8 mouse cellular contexts compared by ENCODE assay signal in the genomic region with DNA sequence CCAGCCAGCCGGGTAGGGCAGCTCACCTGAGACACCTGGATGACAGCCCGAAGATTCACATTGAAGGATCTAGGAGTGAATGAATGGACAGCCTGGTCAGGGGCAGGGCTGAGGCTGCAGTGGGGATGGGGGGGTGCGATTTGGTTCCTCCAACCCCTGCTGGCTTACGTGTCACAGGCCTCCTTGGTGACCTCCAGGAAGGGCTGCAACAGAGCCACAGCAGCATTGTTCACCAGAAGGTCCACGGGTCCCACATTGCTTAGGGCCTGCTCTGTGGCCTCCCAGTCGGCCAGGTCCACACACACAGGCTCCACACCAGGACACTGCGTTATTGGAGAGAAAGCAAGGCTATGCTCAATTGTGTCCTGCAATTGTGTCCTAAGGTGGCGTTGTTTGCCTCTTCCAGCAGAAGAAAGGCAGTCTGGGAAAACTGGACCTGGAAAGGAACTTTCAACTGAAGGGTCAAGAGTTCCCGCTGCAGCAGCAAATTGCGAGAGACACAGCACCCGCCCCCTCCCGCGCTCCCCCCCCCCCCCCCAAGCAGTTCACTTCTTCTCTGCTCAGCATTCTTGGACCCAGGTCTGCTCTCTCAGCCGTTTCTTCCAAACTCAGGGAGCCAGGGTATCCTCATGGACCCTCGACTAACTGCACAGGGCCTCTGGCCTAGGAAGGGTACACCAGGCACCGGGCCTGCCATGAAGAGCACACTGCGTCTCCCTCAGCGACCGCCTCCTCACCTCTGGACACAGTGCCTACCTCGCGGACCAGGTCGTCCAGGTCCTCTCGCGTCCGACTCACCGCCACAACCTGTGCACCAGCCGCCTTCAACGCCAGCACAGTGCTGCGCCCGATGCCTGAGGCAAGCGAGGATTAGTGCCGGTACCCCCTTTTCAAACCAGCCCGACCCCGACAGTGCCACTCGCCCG. TPM values are rescaled to one million over a fixed set of nuclear protein-coding genes. Genes with fewer than 3 reads are reported as not detected.
DNase-seq lines count a peak whose midpoint lies in the region; ATAC-seq lines count a peak whose summit lies in the region.

No protein-coding gene starts in this region.

- ATAC-seq in neural tube, embryonic 11.5 days (ENCODE audit: insufficient read depth, low FRiP score, low TSS enrichment) = peak; percentile 45
- peak; percentile 49 for ATAC-seq in forebrain, embryonic 12.5 days (ENCODE audit: low FRiP score)
- ATAC-seq in neural tube, embryonic 15.5 days (ENCODE audit: low FRiP score) = peak; percentile 3; the same call in 1 of the 2 replicates

- H3K4me3 ChIP-seq in neural tube, embryonic 11.5 days (ENCODE audit: low read depth, low read length) = peak overlapping the region; percentile 53
- H3K4me3 ChIP-seq in forebrain, embryonic 12.5 days (replicated peaks) = peak overlapping the region; percentile 47
- H3K4me3 ChIP-seq in neural tube, embryonic 15.5 days (replicated peaks) = peak overlapping the region; percentile 53

- peak overlapping the region; percentile 73 for H3K4me2 ChIP-seq in neural tube, embryonic 11.5 days (ENCODE audit: low read depth)
- H3K4me2 ChIP-seq in forebrain, embryonic 12.5 days = peak overlapping the region; percentile 78
- H3K4me2 ChIP-seq in neural tube, embryonic 15.5 days = peak overlapping the region; percentile 93

- H3K27ac ChIP-seq in neural tube, embryonic 11.5 days (ENCODE audit: low read depth, low read length) = no peak overlapping the region
- H3K27ac ChIP-seq in forebrain, embryonic 12.5 days = 0 out of 2 replicates have a peak overlapping the region, but pooled peaks have one; percentile 6
- H3K27ac ChIP-seq in neural tube, embryonic 15.5 days (replicated peaks) = no peak overlapping the region

- DNase-seq in neural tube, embryonic 11.5 days (ENCODE audit: low spot score) = no peak
- no peak for DNase-seq in neural tube, embryonic 10.5 days (ENCODE audit: extremely low spot score, low spot score)
- peak; percentile 53 to 82 for DNase-seq in kidney, postnatal 25 days
- no peak for DNase-seq in ovary, postnatal 10 days (ENCODE audit: low spot score)
- DNase-seq in cerebellum, adult 8-10 months = no peak
- DNase-seq in urinary bladder, adult 18-20 months (ENCODE audit: low spot score in 2 of 2) = no peak

- H3K9ac ChIP-seq in neural tube, embryonic 11.5 days (ENCODE audit: low read length) = peak overlapping the region; percentile 57
- H3K9ac ChIP-seq in forebrain, embryonic 12.5 days = peak overlapping the region; percentile 53
- peak overlapping the region; percentile 57 for H3K9ac ChIP-seq in neural tube, embryonic 15.5 days (replicated peaks)

- H3K4me1 ChIP-seq in neural tube, embryonic 11.5 days (ENCODE audit: control insufficient read depth, insufficient read depth, low read length) = peaks cover 9% of the 10 kb centered on the region
- H3K4me1 ChIP-seq in forebrain, embryonic 12.5 days = peaks cover 27% of the 10 kb centered on the region
- peaks cover 31% of the 10 kb centered on the region for H3K4me1 ChIP-seq in neural tube, embryonic 15.5 days

- no peaks in the 10 kb centered on the region for H3K9me3 ChIP-seq in neural tube, embryonic 11.5 days (ENCODE audit: control insufficient read depth, low read length)
- no peaks in the 10 kb centered on the region for H3K9me3 ChIP-seq in forebrain, embryonic 12.5 days
- no peaks in the 10 kb centered on the region for H3K9me3 ChIP-seq in neural tube, embryonic 15.5 days (replicated peaks)

- WGBS in neural tube, embryonic 11.5 days = 19% methylated on average over 32 of the region's 36 CpGs
- WGBS in forebrain, embryonic 12.5 days = 19% methylated on average over 33 of the region's 36 CpGs
- 20% methylated on average over 34 of the region's 36 CpGs for WGBS in neural tube, embryonic 15.5 days

- H3K27me3 ChIP-seq in neural tube, embryonic 11.5 days (ENCODE audit: control insufficient read depth, insufficient read depth, low read length) = 0 out of 2 replicates have a peak, but pooled peaks cover 9% of the 10 kb centered on the region
- peaks cover 49% of the 10 kb centered on the region for H3K27me3 ChIP-seq in forebrain, embryonic 12.5 days
- H3K27me3 ChIP-seq in neural tube, embryonic 15.5 days (replicated peaks) = peaks cover 7% of the 10 kb centered on the region; the same call in 1 of the 2 replicates

- no peaks in the 10 kb centered on the region for H3K36me3 ChIP-seq in neural tube, embryonic 11.5 days (ENCODE audit: control insufficient read depth, insufficient read depth, low read length)
- no peaks in the 10 kb centered on the region for H3K36me3 ChIP-seq in forebrain, embryonic 12.5 days (replicated peaks)
- peaks cover 13% of the 10 kb centered on the region; the same call in 1 of the 2 replicates for H3K36me3 ChIP-seq in neural tube, embryonic 15.5 days

RNA-seq across cellular contexts. Expression of a gene that starts 0.6 kb away (rescaled TPM):
- polyA plus RNA-seq in neural tube, embryonic 11.5 days (2014; fragmentation: Nextera tagmentation; extraction: Ambion mirVana) = 14.9 and 16.5 TPM in 2 replicates
- polyA plus RNA-seq in forebrain, embryonic 12.5 days (2016; fragmentation: Nextera tagmentation; extraction: Ambion mirVana) = 9.1 and 9.2 TPM in 2 replicates
- polyA plus RNA-seq in neural tube, embryonic 15.5 days (2015; fragmentation: Nextera tagmentation; extraction: Ambion mirVana) = 9.4 and 18.9 TPM in 2 replicates

RNA-seq across cellular contexts. Expression of a gene that starts 5.2 kb away (rescaled TPM):
- polyA plus RNA-seq in neural tube, embryonic 11.5 days (2014; fragmentation: Nextera tagmentation; extraction: Ambion mirVana) = 12.1 and 13.9 TPM in 2 replicates
- 48.3 and 48.5 TPM in 2 replicates for polyA plus RNA-seq in forebrain, embryonic 12.5 days (2016; fragmentation: Nextera tagmentation; extraction: Ambion mirVana)
- polyA plus RNA-seq in neural tube, embryonic 15.5 days (2015; fragmentation: Nextera tagmentation; extraction: Ambion mirVana) = 459 and 611 TPM in 2 replicates

RNA-seq across cellular contexts. Expression of a gene that starts 5.4 kb away (rescaled TPM):
- polyA plus RNA-seq in neural tube, embryonic 11.5 days (2014; fragmentation: Nextera tagmentation; extraction: Ambion mirVana) = 1.8 and 2.0 TPM in 2 replicates
- polyA plus RNA-seq in forebrain, embryonic 12.5 days (2016; fragmentation: Nextera tagmentation; extraction: Ambion mirVana) = 0.67 and 0.95 TPM in 2 replicates
- polyA plus RNA-seq in neural tube, embryonic 15.5 days (2015; fragmentation: Nextera tagmentation; extraction: Ambion mirVana) = 0.87 and 10.7 TPM in 2 replicates

RNA-seq across cellular contexts. Expression of a gene that starts 12.8 kb away (rescaled TPM):
- 39.7 and 44.7 TPM in 2 replicates for polyA plus RNA-seq in neural tube, embryonic 11.5 days (2014; fragmentation: Nextera tagmentation; extraction: Ambion mirVana)
- 73.8 and 74.7 TPM in 2 replicates for polyA plus RNA-seq in forebrain, embryonic 12.5 days (2016; fragmentation: Nextera tagmentation; extraction: Ambion mirVana)
- 76.8 and 81.3 TPM in 2 replicates for polyA plus RNA-seq in neural tube, embryonic 15.5 days (2015; fragmentation: Nextera tagmentation; extraction: Ambion mirVana)

RNA-seq across cellular contexts. Expression of a gene that starts 13.0 kb away (rescaled TPM):
- 112 and 115 TPM in 2 replicates for polyA plus RNA-seq in neural tube, embryonic 11.5 days (2014; fragmentation: Nextera tagmentation; extraction: Ambion mirVana)
- 125 and 127 TPM in 2 replicates for polyA plus RNA-seq in forebrain, embryonic 12.5 days (2016; fragmentation: Nextera tagmentation; extraction: Ambion mirVana)
- 108 and 115 TPM in 2 replicates for polyA plus RNA-seq in neural tube, embryonic 15.5 days (2015; fragmentation: Nextera tagmentation; extraction: Ambion mirVana)

Comparison
In these comparisons a context has a peak if more than half of its experiments do, and no peak if none do; other contexts are left out.
1. DNase-seq: peak in kidney, postnatal 25 days (2 of 2); none in neural tube, embryonic 11.5 days (single experiment), neural tube, embryonic 10.5 days (single experiment), ovary, postnatal 10 days (single experiment), cerebellum, adult 8-10 months (single experiment) and urinary bladder, adult 18-20 months (0 of 2).
2. Peak in every context shown above with its lines, with median percentiles within 50 percentile points of each other: ATAC-seq, H3K4me2 ChIP-seq, H3K4me3 ChIP-seq and H3K9ac ChIP-seq.